Mouse (Mus musculus) embryo, embryonic 10 days (tissue): ENCODE measurements at regions not wholly inside any gene's neighbourhood (a gene's known extent, or its start where the extent isn't known, plus 50 kb on each side); places are given as distances from the start of the nearest gene placed in this dataset.

ENCODE experiments used
- DNase-seq: peaks from one replicate; pipeline ENCODE4 v3.0.0-alpha.2; 2015; ENCODE audit warnings: low spot score

DNA sequence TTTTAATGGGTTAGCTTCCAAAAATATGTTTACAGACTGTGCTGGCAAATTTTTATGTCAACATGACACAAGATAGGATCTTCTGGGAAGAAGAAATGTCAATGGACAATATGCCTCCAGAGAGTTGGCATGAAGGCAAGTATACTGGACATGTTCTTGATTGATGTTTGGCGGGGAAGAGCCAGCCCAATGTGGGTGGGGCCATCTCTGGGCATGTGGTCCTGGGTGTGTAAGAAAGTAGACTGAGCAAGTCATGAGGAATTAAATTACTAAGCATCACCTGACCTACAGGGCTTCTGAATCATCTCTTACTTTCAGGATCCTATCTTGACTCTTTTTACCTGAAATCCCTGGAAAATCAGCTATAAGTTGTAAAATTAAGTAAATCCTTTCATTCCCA is 525.0 kb upstream of the Grm7 start:
- no peak for DNase-seq

DNA sequence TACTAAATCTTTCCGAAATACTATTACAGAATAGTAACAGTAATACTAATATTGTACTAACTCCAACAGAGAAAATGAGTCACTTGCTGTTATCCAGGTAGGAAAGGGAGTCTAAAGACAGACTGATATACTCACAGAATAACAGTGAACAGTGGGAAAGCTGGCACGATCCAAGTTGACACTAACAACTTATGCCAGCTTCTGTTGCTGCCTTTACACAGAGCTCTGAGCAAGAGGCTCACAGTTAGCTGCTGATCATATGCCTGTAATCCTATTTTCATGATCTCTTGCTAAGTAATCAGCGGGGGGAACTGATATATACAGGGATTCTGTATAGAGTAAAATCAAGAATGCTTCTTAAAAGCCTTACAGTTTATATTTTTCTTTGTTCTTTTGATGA is 513.1 kb upstream of the Grm7 start:
- no peak for DNase-seq

DNA sequence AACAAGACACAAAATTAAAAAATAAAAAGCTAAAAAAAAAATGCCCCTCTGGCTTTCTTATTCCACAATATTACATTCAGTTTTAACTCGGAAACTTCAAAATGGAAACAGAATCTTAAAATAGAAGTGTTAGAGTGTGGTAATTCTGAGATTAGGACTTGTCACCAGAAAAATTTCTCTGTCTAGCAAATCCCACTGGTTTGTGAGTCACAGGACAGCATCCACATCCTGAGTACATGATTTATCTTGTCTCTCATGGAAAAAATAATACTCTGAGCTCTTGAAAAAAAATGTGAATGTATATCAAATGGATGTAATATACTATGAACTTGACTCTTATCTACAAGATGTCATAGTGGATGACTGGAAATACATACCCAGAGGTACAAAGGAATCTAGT is 511.8 kb upstream of the Grm7 start:
- no peak for DNase-seq

DNA sequence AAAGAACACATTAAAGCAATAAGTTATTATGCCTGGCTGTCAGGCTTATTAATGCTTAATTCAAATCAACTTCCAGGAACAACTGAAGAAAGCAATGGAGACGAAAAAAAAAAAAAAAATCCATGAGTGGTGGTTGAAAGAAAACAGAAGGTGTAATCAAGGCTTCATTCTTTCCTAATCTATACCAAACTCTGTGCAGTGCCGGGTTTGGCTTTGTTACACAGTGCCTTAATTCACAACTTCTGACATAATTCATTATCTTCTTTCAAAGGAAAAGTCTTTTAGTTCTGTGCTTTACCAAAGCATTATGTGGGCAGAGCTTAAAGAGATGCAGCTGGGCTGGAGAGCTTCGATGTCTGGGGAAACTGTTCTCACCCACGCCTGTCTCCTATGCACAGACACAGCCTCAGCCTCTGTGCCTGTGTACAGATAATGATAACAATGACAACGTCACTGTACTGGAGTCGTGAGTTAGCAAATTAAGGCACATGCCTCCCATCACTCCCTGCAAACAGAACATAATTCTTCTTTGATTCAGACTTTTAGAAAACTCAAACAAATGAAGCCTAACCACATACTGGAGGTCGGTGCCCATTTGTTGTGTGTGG is 508.2 kb upstream of the Grm7 start:
- peak; percentile 4 for DNase-seq

DNA sequence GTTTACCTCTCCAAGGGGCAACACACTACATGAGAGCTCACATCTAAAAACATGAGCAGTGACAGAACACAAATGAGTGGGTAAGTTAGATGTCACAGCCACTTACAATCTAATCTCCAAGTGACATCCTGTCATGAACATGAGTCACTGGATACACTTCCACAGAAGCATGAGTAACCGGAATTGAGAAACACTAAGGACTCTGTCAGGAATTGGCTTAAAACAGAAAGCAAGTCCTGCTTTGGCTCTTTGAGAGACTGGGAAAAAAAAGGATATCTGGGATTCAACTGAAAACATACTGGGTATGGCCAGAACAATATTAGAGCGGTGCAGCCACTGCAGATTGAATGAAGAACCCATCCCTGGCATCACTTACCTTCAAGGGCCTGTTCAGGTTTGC is 506.0 kb upstream of the Grm7 start:
- DNase-seq, result no peak

DNA sequence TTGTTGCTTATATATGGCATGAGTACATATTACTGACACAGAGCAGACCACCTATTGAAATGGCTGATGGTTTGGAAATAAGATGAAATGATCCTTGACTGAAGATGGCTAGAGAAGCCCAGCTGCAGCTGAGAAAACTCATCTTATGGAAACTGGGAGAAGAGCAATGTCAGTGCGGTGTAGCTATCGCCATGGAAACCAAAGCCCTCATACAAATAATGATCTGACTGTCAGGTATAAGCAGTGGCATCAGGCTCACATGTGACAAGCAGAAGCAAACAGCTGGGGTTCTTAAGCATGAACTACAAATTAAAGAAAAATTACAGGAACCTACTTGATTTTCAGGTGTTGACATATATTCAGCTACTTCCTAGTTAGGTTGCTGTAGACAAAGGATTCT is 476.8 kb upstream of the Grm7 start:
- DNase-seq, result peak; percentile 7

DNA sequence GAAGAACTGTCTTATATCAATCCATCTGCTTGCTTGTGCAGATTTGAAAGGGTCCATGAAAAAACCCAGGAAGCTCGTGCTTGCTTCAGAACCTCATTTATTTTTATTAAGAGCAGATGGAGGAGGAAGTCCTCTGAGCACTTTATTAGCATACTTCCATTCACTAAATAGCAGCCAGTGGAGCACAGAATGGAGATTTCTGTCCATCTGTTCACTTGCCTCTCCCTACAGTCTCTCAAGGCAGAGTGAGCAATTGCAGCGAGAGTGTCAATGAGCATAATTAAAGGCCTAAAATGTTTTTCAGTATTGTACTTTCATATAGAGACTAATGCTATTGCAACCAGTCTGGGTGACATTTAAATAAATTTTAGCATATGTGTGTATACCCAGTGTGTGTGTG is 439.4 kb upstream of the Grm7 start:
- no peak for DNase-seq

DNA sequence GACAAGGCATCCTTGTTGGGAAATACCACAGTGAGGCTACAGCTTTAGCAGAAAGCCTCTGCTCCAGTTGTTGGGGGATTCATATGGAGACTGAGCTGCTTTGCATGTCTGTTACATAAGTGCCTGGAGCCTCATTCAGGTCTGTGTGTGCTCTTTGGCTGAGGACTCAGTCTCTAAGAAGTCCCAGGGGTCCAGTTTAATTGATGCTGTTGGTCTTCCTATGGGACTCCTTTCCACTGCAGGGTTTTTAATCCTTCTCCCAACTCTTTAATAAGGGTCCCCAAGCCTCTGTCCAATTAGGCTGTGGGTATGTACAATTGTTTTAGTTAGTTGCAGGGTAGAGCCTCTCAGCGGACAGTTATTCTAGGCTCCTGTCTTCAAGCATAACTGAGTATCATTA is 436.6 kb upstream of the Grm7 start:
- no peak for DNase-seq

DNA sequence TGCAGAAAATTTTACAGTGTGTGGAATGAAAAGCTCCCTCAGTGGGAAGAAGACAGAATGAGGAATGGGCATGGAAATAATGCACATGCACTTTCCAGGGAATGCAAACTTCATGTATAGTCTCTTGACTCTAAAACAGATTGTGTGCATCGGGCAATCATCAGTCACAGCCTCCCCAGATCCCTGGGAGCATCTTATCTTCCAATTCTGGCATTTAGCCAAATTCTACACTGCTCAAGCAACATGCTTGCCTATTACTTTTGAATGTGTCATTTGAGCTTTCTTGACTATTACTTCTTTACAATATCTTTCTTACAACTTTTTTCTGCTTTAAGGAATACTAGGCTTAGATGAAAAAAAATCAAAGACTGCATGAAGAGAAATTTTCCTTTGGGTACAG is 397.9 kb upstream of the Grm7 start:
- DNase-seq, result no peak

DNA sequence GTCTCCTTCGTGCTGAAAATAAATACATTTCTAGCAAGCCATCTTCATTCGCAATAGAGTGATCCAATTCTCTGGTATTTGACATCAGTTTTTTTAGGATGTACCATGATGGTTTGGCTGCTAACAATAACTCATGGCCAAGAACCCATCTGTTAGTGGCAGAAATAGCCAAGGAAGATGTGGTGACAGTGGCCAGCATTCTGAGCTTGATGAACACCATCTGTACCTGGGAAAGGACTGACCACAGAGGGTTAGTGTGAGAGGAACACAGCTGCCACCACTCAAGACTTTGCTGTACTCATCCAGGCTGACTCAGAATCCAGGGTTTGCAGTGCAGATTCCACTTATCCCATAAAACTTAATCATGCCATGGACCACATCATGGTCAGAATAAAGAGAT is 348.8 kb upstream of the Grm7 start:
- DNase-seq, result no peak
